Mouse (Mus musculus) urinary bladder, adult 18-20 months (tissue): Measurements from ENCODE around the gene Armc9.

Experiments used
- DNase-seq, 2 experiments: peaks; one replicate each; pipeline ENCODE4 v3.0.0; 2022; ENCODE audit warnings: low spot score in 2 of 2, mixed read lengths in 2 of 2

Armc9 gene

DNA sequence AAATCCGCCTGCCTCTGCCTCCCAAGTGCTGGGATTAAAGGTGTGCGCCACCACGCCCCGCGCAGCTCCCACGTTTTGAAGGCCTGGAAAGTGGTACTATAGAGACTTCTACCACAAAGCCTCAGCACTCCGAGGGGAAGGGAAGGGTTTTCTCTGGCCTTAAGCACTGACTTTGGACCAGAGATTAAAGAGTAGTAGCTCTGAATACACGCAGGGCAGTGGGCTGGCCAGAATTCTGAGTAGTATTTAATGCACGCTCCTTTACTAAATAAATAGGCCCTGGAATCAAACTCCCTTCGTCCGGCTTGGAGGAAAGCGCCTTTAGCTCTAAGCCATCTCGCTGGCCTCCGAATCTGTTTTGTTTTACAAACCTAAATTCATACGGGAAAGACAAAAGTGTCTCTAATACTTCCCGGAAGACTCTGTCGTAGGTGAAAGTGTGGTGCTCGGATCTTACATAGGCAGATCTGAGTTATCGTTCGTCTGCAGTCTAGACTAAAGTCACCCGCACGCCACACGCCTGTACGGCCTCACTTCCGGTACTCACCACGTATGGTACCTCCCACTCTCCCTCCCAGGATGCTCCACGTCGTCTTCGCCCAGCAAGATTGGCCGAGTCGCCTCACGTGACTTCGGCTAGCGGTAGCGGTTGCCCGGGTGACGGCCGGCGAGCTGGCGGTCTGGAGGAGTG, at the start of gene Armc9:
Gene Armc9 (plus strand): TSS at position 648 of the 691 bp plus-strand sequence.
- peak; percentile 85 to 94 for DNase-seq

- DNase-seq: no peak
Measured at GRCm38 (mm10) chr1:86105054-86105453, 49.5 kb upstream of the Armc9 start.

DNA sequence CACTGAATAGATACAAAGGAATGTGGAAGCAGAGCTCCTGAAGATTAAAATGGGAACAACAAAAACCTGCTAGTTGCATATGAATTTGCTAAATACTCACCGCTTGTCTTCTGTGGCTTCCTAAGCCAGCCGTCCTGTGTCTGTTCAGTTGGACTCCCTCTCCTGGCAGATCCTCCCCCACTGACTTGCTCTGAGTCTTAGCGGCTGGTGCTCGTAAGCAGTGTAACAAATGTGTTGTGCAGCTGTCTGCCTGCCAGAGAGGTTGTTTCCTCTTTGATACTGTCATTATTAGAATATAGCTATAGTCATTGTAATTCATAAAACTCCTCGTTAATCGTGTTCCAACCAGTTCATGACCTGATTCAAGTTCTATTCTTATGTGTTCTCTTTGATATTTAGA, 42.8 kb upstream of the Armc9 start, which contains the start of gene Htr2b:
Gene Htr2b (minus strand): TSS at position 192 of the 400 bp plus-strand sequence.
- peak in 1 of 2 experiments; percentile 28 for DNase-seq

GRCm38 (mm10) chr1:86114141-86114540, 40.4 kb upstream of the Armc9 start:
- no peak for DNase-seq

DNA sequence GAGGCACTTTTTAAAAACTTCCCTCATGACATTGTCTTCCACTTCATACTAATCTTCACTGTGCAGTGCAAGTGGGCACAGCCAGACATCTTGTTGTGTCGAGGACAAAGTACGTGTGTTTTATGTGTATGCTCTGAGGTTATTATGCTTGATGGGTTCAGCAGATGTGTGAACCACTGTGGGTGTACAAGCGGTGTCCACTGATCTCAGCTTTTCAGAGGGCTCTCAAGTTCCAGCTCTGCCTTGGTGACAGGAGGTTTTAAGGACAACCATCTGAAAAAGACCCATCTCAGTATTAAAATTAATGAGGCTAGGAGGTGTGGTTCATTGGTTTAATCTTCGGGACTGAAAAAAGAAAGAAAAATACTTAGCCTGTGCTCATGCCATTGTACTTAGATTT, 35.0 kb upstream of the Armc9 start:
- DNase-seq: no peak

- no peak for DNase-seq
Measured at GRCm38 (mm10) chr1:86126036-86126435, 28.5 kb upstream of the Armc9 start.

DNA sequence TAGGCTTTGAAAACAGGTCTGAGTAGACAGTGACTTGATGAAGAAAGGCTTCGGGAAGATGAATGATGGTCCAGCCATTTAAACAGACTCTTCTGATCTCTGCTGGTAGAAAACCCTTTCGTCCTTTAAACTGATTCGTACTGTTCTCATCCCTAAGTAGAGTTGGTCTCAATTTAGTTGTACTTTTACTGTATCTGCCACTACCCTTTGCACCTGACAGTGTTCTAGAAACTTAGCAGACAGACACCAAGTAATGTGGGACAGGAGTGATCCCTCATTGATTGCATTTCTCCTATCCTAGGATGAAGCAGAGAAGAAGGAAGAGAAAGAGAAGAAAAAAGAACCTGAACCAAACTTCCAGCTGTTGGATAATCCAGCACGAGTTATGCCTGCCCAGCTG, 21.2 kb upstream of the Armc9 start, which contains the start of gene Gm21972:
Gene Gm21972 (plus strand): TSS at position 301 of the 400 bp plus-strand sequence.
- no peak for DNase-seq

DNA sequence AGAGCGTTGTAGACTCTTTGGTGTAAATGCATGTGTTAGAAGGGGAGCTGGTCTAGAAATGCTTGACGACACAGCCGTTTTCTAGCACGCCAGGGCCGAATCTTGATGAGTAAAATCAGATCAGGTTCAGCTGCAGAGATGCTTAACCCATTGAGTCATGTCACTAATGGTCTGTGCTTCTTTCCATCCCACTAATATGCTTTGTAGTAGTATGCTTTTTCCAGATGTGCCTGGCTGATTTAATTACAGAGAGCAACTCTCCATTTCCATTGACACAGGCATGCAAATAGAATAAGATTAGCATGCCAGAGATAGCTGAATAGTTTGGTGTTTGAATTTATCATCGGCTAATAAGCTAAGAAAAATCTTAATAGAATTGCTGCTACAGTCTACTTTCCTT, 19.3 kb upstream of the Armc9 start:
- no peak for DNase-seq

- no peak for DNase-seq
Measured at GRCm38 (mm10) chr1:86141081-86141480, 13.5 kb upstream of the Armc9 start.

- DNase-seq: no peak
Measured at GRCm38 (mm10) chr1:86143165-86143564, 11.4 kb upstream of the Armc9 start.

GRCm38 (mm10) chr1:86144001-86144944, 10.3 kb upstream of the Armc9 start:
- no peak for DNase-seq

DNA sequence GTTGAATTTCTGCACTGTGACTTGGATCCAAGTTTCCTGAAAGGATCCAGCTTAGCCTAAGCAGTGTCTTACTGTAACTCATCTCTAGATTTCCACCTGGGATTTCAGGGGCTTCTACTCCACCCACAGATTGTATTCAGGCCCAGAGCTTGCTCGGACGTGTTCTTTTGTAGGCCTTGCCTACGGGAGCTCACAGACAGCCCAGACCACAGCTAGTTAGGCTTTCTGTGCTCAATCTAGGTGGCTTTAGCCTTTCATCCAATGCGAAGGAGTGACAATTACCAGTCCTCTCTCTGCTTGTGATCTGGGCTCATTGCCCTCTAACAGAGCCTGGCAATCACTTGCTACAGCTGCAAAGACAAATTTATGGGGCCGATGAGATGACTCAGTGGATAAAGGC, 8.3 kb upstream of the Armc9 start:
- DNase-seq: no peak

GRCm38 (mm10) chr1:86147557-86147956, 7.0 kb upstream of the Armc9 start:
- DNase-seq: no peak

DNA sequence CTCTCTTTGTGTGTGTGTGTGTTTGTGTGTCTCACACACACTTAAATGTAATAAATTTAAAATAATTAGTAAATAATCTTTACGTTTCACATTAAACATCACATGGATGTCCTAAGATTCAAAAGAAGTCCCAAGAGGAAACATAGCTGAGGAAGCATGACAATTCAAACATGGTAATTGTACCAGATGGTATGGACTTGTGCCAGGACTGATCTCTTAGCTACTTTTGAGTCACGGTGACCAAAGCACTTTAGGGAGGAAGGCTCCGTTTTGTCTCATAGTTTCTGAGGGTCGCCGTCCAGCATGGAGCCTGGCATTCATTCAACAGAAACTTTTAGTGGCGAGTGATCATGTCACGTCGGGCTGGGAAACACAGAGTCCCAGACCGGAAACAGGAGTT, 6.4 kb upstream of the Armc9 start:
- no peak for DNase-seq

DNA sequence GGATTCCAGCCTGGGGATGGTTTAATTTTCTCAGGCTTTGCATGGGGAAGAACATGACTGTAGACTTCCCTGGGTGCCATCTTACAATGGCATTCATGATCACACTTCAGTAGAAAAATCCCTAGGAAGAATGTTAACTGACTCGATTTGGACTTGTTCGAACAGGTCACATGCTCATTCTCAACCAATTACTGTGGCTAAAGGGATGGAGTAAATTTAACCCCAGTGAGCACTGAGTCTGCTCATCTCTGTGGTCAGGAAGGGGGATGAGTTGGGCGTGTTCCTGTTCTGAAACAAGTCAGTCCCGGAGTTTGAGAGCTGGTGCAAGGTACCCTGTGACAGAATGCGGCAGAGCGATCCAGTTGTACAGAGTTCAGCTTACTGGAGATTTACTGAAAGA, 3.7 kb upstream of the Armc9 start:
- no peak for DNase-seq

DNA sequence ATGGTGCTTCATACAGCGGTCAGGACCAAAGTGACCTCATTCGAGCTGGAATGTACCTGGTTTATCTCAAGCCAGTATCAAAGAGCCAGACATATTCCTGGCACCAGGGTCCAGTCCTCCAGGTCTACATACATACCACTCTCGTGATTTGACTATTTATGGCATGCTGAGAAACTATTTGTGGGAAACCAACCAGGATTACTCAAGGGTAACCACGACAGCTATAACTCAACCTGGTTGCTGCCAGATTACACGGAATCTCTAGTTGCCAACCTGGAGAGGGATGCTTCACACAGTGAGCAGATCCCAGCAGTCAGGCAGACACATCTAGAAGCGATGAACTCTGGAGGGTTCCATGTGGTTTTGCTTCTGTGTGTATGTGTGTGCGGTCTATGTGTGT, 3.2 kb upstream of the Armc9 start:
- no peak for DNase-seq

GRCm38 (mm10) chr1:86152618-86153017, 2.0 kb upstream of the Armc9 start:
- DNase-seq: no peak

GRCm38 (mm10) chr1:86154824-86155164, 214 bp downstream of the Armc9 start:
- DNase-seq: no peak

GRCm38 (mm10) chr1:86156075-86156474, 1.5 kb downstream of the Armc9 start:
- DNase-seq: no peak

DNA sequence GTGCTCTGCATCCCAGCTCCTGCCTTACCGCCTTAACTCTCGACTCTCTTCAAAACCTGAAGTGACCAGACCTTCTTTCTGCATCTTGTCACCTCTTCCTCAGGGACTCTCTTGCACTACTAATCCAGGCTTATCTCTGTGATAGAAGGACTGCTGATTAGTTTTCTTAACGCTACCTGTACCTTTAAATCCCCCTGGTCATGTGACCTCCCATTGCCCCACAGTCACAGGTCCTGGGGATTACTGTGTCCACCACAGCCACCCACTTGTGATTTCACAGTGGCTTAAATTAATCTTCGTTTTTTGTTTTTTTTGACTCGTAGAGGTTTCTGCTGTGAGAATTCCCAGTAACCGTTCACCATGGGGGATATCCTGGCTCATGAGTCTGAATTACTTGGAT, 2.0 kb downstream of the Armc9 start:
- no peak for DNase-seq

- no peak for DNase-seq
Measured at GRCm38 (mm10) chr1:86160059-86160458, 5.5 kb downstream of the Armc9 start.

DNA sequence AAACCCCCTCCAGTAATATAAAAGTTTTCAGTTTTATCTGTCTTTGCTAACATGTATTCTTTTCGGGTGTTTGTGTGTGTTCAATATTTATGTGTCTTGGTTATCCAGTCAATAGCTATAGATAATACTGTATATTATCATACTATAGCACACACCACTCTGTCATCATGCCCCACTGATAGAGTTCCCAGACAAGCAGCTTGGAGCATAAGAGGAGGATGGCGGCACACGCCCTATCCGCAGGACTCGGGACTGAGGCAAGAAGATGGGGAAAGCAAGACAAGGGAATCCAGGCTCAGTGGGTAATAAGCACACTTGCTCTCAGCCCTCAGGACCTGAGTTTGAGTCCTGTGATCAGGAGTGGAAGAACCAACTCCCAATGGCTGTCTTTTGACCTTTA, 5.9 kb downstream of the Armc9 start:
- DNase-seq: no peak

DNA sequence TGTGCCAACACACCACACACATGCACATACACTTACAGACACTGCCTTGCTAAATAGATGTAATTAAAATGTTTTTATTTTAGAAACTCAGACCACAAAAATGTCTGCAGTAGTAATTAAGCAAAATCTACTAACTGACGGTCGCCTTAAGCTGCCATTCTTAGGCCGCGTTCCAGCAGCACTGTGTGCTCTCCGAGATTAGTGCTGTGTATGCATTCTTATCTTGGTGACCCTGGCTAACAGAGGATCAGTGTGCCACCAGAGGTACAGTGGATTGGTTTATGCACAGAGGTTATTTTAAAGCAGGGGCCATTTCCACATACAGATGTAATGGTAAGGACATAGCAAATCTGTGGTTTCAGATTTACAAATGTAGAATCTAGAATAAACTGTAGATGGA, 6.5 kb downstream of the Armc9 start:
- DNase-seq: no peak
